Mouse (Mus musculus) forebrain, embryonic 15.5 days (tissue): Measurements from ENCODE around the gene Cabcoco1. TPM values are rescaled to one million over a fixed set of nuclear protein-coding genes. Genes with fewer than 3 reads are reported as not detected.

Source experiments
- ATAC-seq: fragments of 200-750 bp; cut with Nextera tagmentation; replicated peaks from 2 replicates; pipeline ENCODE4 v1.8.0; 2017; ENCODE audit warnings: mild to moderate bottlenecking, moderate TSS enrichment, moderate library complexity
- H3K27ac ChIP-seq: fragments of 300-500 bp; sonication (generic); replicated peaks from 2 replicates; pipeline ENCODE4 v1.5.1; 2015; ENCODE audit warnings: mild to moderate bottlenecking, inconsistent platforms
- H3K27me3 ChIP-seq: fragments of 300-500 bp; sonication (generic); 2 replicates; pipeline ENCODE4 v1.6.1; 2015; ENCODE audit warnings: inconsistent platforms
- H3K36me3 ChIP-seq: fragments of 300-500 bp; sonication (generic); 2 replicates; pipeline ENCODE4 v1.6.1; 2015; ENCODE audit warnings: mild to moderate bottlenecking, inconsistent platforms
- H3K4me1 ChIP-seq: fragments of 300-500 bp; sonication (generic); 2 replicates; pipeline ENCODE4 v1.6.1; 2015; ENCODE audit warnings: inconsistent platforms
- H3K4me2 ChIP-seq: fragments of 300-500 bp; sonication (generic); replicated peaks from 2 replicates; pipeline ENCODE4 v1.6.1; 2015; ENCODE audit warnings: mild to moderate bottlenecking, inconsistent platforms
- H3K4me3 ChIP-seq: fragments of 300-500 bp; sonication (generic); 2 replicates; pipeline ENCODE4 v1.5.1; 2015; ENCODE audit warnings: mild to moderate bottlenecking, inconsistent platforms
- H3K9ac ChIP-seq: fragments of 300-500 bp; sonication (generic); replicated peaks from 2 replicates; pipeline ENCODE4 v1.6.1; 2015; ENCODE audit warnings: mild to moderate bottlenecking, inconsistent platforms
- H3K9me3 ChIP-seq: fragments of 300-500 bp; sonication (generic); 2 replicates; pipeline ENCODE4 v1.6.1; 2016; ENCODE audit warnings: inconsistent platforms
- whole genome bisulfite sequencing: fragments of 180-500 bp; shearing (Covaris S2); methylation state at CpG from one replicate; pipeline ENCODE4 v1.1.7; 2015; ENCODE audit warnings: mixed read lengths; 5-methylcytosine and 5-hydroxymethylcytosine counted together
- polyA plus RNA-seq: library from polyadenylated mRNA; unstranded; fragments of >200 nt; fragmentation: Nextera tagmentation; extraction: Ambion mirVana; gene quantifications from 2 replicates; pipeline ENCODE4 v1.2.1, GENCODE M21; 2015

Cabcoco1 gene
- polyA plus RNA-seq, 1 experiment from 2014 or later: 1.6 TPM

GRCm38 (mm10) chr10:68501067-68501466 is 40.6 kb downstream of the Cabcoco1 start:
- Histone ChIP-seq H3K9me3 (no peaks in the 10 kb centered on the region), H3K4me2 (no peak overlapping the region), H3K27me3 (no peaks in the 10 kb centered on the region), H3K36me3 (no peaks in the 10 kb centered on the region), H3K27ac (no peak overlapping the region), H3K9ac (no peak overlapping the region), H3K4me1 (no peaks in the 10 kb centered on the region), H3K4me3 (no peak overlapping the region)
- no peak for ATAC-seq
- WGBS: 79% methylated on average over 6 of the region's 6 CpGs

DNA sequence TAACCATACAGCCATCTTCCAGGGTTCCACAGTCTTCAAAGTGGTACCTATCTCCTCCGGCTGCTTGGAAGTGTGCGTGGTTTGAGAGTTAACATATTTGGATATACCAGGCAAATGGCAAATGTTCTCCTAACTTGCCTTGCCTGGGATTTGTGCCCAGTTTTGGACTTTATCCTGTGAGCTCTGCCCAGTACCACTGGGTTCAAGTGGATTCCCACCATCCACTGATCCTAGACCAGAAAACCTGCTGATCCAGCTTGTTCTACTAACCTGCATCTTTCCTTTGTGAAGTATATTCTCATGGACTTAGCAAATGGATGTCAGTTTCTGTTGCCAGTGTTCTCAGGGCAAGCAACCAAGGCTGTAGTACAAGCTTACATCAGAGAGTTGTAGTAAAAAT is 46.5 kb downstream of the Cabcoco1 start:
- Histone ChIP-seq H3K27ac (no peak overlapping the region), H3K9ac (no peak overlapping the region), H3K27me3 (no peaks in the 10 kb centered on the region), H3K36me3 (no peaks in the 10 kb centered on the region), H3K4me2 (no peak overlapping the region), H3K4me1 (no peaks in the 10 kb centered on the region), H3K9me3 (no peaks in the 10 kb centered on the region), H3K4me3 (no peak overlapping the region)
- no peak for ATAC-seq
- WGBS: 89% methylated on average over 2 of the region's 2 CpGs

DNA sequence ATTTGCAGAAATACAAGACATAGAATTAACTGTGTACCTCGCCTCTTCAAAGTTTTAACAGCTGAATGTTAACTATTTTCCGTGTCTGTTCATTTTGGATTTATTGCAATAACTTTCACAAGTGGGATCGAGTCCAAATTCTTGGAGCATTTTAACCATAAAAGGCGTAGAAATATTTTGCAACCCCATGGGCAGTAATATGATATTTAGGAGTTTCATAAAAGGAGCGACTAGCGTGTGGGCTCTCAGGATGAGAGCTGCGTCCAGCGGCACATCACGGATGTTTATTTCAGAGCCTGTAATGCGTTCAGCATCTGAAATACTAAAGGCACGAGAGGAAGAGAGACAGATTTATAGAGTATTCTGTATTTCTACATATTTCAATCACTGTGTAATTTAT is 50.1 kb downstream of the Cabcoco1 start:
- Histone ChIP-seq H3K27ac (no peak overlapping the region), H3K4me2 (no peak overlapping the region), H3K4me1 (no peaks in the 10 kb centered on the region), H3K36me3 (no peaks in the 10 kb centered on the region), H3K4me3 (no peak overlapping the region), H3K9ac (no peak overlapping the region), H3K27me3 (no peaks in the 10 kb centered on the region), H3K9me3 (no peaks in the 10 kb centered on the region)
- no peak for ATAC-seq
- 91% methylated on average over 11 of the region's 11 CpGs for WGBS

DNA sequence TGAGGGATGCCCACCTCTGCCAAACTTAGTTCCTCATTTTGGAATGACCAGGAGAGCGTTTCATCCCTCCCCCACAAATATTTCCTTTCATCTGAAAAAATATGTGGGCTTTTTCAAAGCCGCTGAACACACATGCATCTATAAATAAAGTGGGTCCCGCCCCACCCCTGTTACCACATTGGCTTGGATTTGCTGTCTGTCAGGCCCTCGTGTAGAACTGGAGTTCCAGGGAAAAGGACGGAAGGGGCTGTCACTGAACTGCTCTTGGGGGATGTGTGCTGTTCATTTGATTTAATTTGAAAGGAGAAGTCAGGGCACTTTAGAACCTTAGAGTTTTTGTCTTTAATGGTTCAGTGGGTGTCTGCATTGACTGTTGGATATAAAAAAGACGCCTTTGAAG is 50.9 kb downstream of the Cabcoco1 start:
- H3K9me3 ChIP-seq: no peaks in the 10 kb centered on the region
- no peaks in the 10 kb centered on the region for H3K27me3 ChIP-seq
- 61% methylated on average over 6 of the region's 6 CpGs for WGBS
- H3K4me2 ChIP-seq: no peak overlapping the region
- H3K4me3 ChIP-seq: no peak overlapping the region
- H3K4me1 ChIP-seq: no peaks in the 10 kb centered on the region
- H3K27ac ChIP-seq: no peak overlapping the region
- no peaks in the 10 kb centered on the region for H3K36me3 ChIP-seq
- ATAC-seq: no peak
- H3K9ac ChIP-seq: no peak overlapping the region

GRCm38 (mm10) chr10:68472799-68473198 is 68.9 kb downstream of the Cabcoco1 start:
- Histone ChIP-seq H3K9ac (no peak overlapping the region), H3K27ac (no peak overlapping the region), H3K4me1 (no peaks in the 10 kb centered on the region), H3K27me3 (no peaks in the 10 kb centered on the region), H3K36me3 (no peaks in the 10 kb centered on the region), H3K4me3 (no peak overlapping the region), H3K4me2 (no peak overlapping the region), H3K9me3 (no peaks in the 10 kb centered on the region)
- 89% methylated on average over 8 of the region's 8 CpGs for WGBS
- ATAC-seq: no peak

- no peaks in the 10 kb centered on the region for H3K4me1 ChIP-seq
- H3K9ac ChIP-seq: no peak overlapping the region
- no peaks in the 10 kb centered on the region for H3K9me3 ChIP-seq
- no peak overlapping the region for H3K4me3 ChIP-seq
- no peaks in the 10 kb centered on the region for H3K27me3 ChIP-seq
- no peaks in the 10 kb centered on the region for H3K36me3 ChIP-seq
- no peak overlapping the region for H3K4me2 ChIP-seq
- no peak overlapping the region for H3K27ac ChIP-seq
- ATAC-seq: no peak
- 89% methylated on average over 4 of the region's 4 CpGs for WGBS
Observed at GRCm38 (mm10) chr10:68465737-68466327, 75.9 kb downstream of the Cabcoco1 start.

- Histone ChIP-seq H3K27ac (no peak overlapping the region), H3K4me2 (no peak overlapping the region), H3K4me3 (no peak overlapping the region), H3K36me3 (no peaks in the 10 kb centered on the region), H3K27me3 (no peaks in the 10 kb centered on the region), H3K4me1 (no peaks in the 10 kb centered on the region), H3K9me3 (no peaks in the 10 kb centered on the region), H3K9ac (no peak overlapping the region)
- 25% methylated on average over 7 of the region's 7 CpGs for WGBS
- ATAC-seq: no peak
Observed at GRCm38 (mm10) chr10:68464943-68465342, 76.8 kb downstream of the Cabcoco1 start.

DNA sequence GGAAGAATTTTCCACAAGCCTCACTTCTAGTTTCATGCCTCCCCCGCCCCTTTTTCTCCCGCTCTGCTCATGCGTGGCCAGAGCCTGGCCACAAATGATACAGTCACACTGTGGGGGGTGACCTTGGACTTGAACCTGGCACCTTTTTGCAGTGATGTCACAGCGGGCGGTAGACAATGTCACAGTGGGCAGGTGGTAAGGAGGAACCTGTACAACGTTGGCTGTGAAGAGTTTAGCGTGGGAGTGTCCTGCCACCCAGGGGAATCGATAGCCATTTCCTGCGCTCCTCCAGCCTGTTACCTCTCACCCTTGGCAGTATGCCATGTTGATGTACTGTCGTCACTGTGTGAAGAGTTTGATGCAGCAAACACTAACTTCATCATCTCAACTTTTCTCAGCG is 81.9 kb downstream of the Cabcoco1 start:
- H3K36me3 ChIP-seq: no peaks in the 10 kb centered on the region
- 84% methylated on average over 11 of the region's 11 CpGs for WGBS
- no peak overlapping the region for H3K27ac ChIP-seq
- no peak overlapping the region for H3K9ac ChIP-seq
- no peaks in the 10 kb centered on the region for H3K27me3 ChIP-seq
- H3K4me3 ChIP-seq: no peak overlapping the region
- H3K4me2 ChIP-seq: no peak overlapping the region
- ATAC-seq: no peak
- H3K9me3 ChIP-seq: no peaks in the 10 kb centered on the region
- H3K4me1 ChIP-seq: 0 out of 2 replicates have a peak, but pooled peaks cover 4% of the 10 kb centered on the region

GRCm38 (mm10) chr10:68457019-68457418 is 84.7 kb downstream of the Cabcoco1 start:
- WGBS: 91% methylated on average over 7 of the region's 7 CpGs
- ATAC-seq: no peak
- Histone ChIP-seq H3K4me2 (no peak overlapping the region), H3K36me3 (no peaks in the 10 kb centered on the region), H3K27me3 (no peaks in the 10 kb centered on the region), H3K4me1 (0 out of 2 replicates have a peak, but pooled peaks cover 4% of the 10 kb centered on the region), H3K9ac (no peak overlapping the region), H3K4me3 (no peak overlapping the region), H3K9me3 (no peaks in the 10 kb centered on the region), H3K27ac (no peak overlapping the region)

DNA sequence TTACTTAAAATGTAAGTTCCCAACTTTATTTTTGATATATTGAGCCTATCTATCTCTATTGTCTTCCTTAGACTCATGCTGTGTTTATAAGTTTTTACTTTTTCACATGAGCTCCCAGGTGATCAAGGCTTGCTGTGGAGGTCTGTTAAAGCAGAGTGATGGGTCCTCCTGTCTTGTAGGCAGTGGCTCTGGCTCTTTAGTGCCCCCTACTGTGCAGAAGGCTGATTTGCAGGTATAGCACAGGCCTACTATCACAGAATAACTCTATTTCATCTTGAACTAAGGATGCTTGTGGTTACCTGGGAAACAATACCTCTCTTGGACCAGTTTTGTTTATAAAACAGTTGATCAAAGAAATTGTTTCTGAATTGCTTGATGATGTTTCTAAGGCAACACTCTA is 87.2 kb downstream of the Cabcoco1 start:
- no peak overlapping the region for H3K4me2 ChIP-seq
- H3K9ac ChIP-seq: no peak overlapping the region
- no peak overlapping the region for H3K4me3 ChIP-seq
- 0 out of 2 replicates have a peak, but pooled peaks cover 4% of the 10 kb centered on the region for H3K4me1 ChIP-seq
- no peaks in the 10 kb centered on the region for H3K36me3 ChIP-seq
- H3K27ac ChIP-seq: no peak overlapping the region
- no peaks in the 10 kb centered on the region for H3K9me3 ChIP-seq
- no peaks in the 10 kb centered on the region for H3K27me3 ChIP-seq
- ATAC-seq: no peak

DNA sequence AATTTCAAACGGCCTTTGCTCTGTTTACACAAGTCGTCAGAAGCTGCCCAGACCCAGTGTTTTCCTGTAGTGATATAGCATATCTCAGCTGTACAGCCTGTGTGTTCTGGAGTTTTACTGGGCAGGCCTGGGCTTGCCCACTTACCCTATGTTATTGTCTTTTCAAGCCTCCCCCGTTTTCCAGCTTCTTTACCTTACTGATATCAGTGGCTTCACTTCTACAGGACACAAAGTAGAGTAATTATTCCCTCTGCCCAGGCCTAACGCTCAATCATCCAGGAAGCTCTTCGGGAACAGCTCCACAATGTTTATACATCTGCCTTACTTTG is 94.9 kb downstream of the Cabcoco1 start:
- no peak overlapping the region for H3K9ac ChIP-seq
- no peak for ATAC-seq
- WGBS: 59% methylated on average over 5 of the region's 5 CpGs

GRCm38 (mm10) chr10:68445876-68446796 is 95.6 kb downstream of the Cabcoco1 start:
- no peak for ATAC-seq
- Histone ChIP-seq H3K36me3 (no peaks in the 10 kb centered on the region), H3K27ac (no peak overlapping the region), H3K9me3 (no peaks in the 10 kb centered on the region), H3K27me3 (no peaks in the 10 kb centered on the region), H3K4me3 (no peak overlapping the region), H3K9ac (no peak overlapping the region), H3K4me1 (peaks cover 9% of the 10 kb centered on the region), H3K4me2 (no peak overlapping the region)
- WGBS: 76% methylated on average over 15 of the region's 15 CpGs

More for the DNA sequence above, 94.9 kb downstream of the Cabcoco1 start:
- Histone ChIP-seq H3K4me3 (no peak overlapping the region), H3K36me3 (no peaks in the 10 kb centered on the region), H3K27me3 (no peaks in the 10 kb centered on the region), H3K4me2 (no peak overlapping the region), H3K4me1 (peaks cover 9% of the 10 kb centered on the region), H3K27ac (no peak overlapping the region), H3K9me3 (no peaks in the 10 kb centered on the region)
